Mouse (Mus musculus) lung, postnatal 25 days (tissue): ENCODE results near the gene Gm281.

Experiments used
- DNase-seq: peaks from one replicate; pipeline ENCODE4 v3.0.0; 2022; ENCODE audit warnings: low spot score

Gene Gm281

DNA sequence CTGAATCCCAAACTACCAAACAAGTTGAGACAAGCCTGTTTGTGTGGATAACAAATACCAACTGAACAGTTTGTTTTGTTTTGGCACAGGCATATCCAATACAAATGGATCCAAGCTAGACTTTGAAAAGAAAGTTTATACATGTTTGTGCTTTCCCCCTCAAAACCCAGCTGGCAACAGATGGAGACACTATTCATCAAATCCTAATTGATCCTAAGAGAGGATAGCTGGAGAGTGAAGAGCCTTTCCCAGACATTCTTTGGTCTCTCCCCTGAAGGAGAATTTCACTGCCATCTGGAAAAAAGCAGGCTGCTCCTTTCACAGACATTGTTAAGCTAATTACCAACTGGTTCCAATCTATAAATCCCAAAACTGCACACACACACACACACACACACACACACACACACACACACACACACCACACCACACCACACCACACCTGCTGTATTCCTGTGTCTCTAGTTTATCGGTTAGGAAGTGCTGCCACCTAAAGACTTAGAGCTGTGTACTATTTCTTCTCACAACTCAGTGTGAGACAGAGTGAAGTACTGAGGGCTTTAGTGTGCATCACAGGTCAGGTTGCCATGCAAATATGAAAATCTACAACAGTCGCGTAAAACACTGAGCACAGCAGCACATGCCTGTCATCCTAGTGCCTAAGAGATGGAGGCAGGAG lies 101.3 kb downstream of the Gm281 start:
- DNase-seq: no peak

GRCm38 (mm10) chr14:13790446-13790845 lies 123.8 kb downstream of the Gm281 start:
- no peak for DNase-seq

- DNase-seq: no peak
Measured at GRCm38 (mm10) chr14:13790001-13790400, 124.3 kb downstream of the Gm281 start.

DNA sequence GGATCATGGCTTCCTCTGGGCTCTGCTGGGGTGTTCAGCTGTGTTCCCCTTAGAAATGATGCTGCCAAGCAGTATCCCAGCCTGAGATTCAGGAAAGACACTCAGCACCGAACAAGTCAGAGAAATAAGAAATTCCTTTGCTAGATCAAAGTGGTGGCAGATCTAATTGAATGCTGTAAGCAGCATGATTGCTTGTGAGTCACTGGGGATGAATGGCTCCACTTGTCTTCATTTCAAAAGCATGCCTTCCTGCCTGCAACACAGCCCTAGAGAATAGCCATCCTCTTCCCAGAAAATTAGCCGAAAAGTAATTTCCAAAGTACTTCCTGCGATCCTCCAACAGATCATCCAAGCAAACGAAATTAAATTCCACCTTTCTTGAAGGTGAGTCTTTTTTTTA lies 131.3 kb downstream of the Gm281 start:
- no peak for DNase-seq

- no peak for DNase-seq
Measured at GRCm38 (mm10) chr14:13778383-13778782, 135.9 kb downstream of the Gm281 start.

- no peak for DNase-seq
Measured at GRCm38 (mm10) chr14:13771163-13771562, 143.1 kb downstream of the Gm281 start.

- peak; percentile 2 for DNase-seq
Measured at GRCm38 (mm10) chr14:13770686-13771085, 143.6 kb downstream of the Gm281 start.
